Mouse (Mus musculus) stomach, postnatal 0 days (tissue): ENCODE measurements around the gene Dqx1. TPM values are rescaled to one million over a fixed set of nuclear protein-coding genes. Genes with fewer than 3 reads are reported as not detected.

Source experiments
- ATAC-seq: fragments of 200-750 bp; cut with Nextera tagmentation; 2 replicates; pipeline ENCODE4 v1.8.0; 2017; ENCODE audit not compliant: low FRiP score, low TSS enrichment
- DNase-seq: peaks from one replicate; pipeline ENCODE4 v3.0.0-alpha.2; 2016; ENCODE audit warnings: low spot score
- H3K27ac ChIP-seq: fragments of 300-500 bp; sonication (generic); replicated peaks from 2 replicates; pipeline ENCODE4 v1.5.1; 2014; ENCODE audit warnings: mild to moderate bottlenecking, control low read depth
- H3K27me3 ChIP-seq: fragments of 300-500 bp; sonication (generic); 2 replicates; pipeline ENCODE4 v1.6.1; 2014; ENCODE audit warnings: low read length; ENCODE audit not compliant: control insufficient read depth, insufficient read depth
- H3K36me3 ChIP-seq: fragments of 300-500 bp; sonication (generic); 2 replicates; pipeline ENCODE4 v1.6.1; 2014; ENCODE audit warnings: low read length, mixed read lengths; ENCODE audit not compliant: control insufficient read depth, insufficient read depth
- H3K4me1 ChIP-seq: fragments of 300-500 bp; sonication (generic); replicated peaks from 2 replicates; pipeline ENCODE4 v1.6.1; 2014; ENCODE audit warnings: antibody characterized with exemption; ENCODE audit not compliant: control insufficient read depth, insufficient read depth
- H3K4me2 ChIP-seq: fragments of 300-500 bp; sonication (generic); replicated peaks from 2 replicates; pipeline ENCODE4 v1.6.1; 2014; ENCODE audit warnings: low read depth, mild to moderate bottlenecking, control low read depth, moderate library complexity
- H3K4me3 ChIP-seq: fragments of 300-500 bp; sonication (generic); 2 replicates; pipeline ENCODE4 v1.5.1; 2014; ENCODE audit warnings: low read depth, low read length, control low read depth
- H3K9ac ChIP-seq: fragments of 300-500 bp; sonication (generic); 2 replicates; pipeline ENCODE4 v1.6.1; 2014; ENCODE audit warnings: mild to moderate bottlenecking, low read length, control low read depth, mixed read lengths
- H3K9me3 ChIP-seq: fragments of 300-500 bp; sonication (generic); 2 replicates; pipeline ENCODE4 v1.6.1; 2016; ENCODE audit warnings: low read length; ENCODE audit not compliant: control insufficient read depth
- CTCF ChIP-seq: IDR thresholded peaks from 2 replicates; pipeline ENCODE4 v1.5.1; 2016; ENCODE audit warnings: antibody characterized with exemption, low read depth, mild to moderate bottlenecking, moderate library complexity
- EP300 ChIP-seq: optimal IDR thresholded peaks from 2 replicates; pipeline ENCODE3; 2016; ENCODE audit warnings: antibody characterized with exemption
- WGBS: fragments of 180-500 bp; shearing (Covaris S2); extraction: QIAGEN DNeasy Blood & Tissue Kit; methylation state at CpG from one replicate; pipeline ENCODE4 v1.1.7; 2014; 5-methylcytosine and 5-hydroxymethylcytosine counted together
- polyA plus RNA-seq: library from polyadenylated mRNA; unstranded; fragments of >200 nt; fragmentation: Nextera tagmentation; extraction: Ambion mirVana; gene quantifications from 2 replicates; pipeline ENCODE4 v1.2.1, GENCODE M21; 2015

Dqx1 gene
- polyA plus RNA-seq, 1 experiment from 2014 or later, result 5.4 TPM

- Histone ChIP-seq H3K9me3 (no peaks in the 10 kb centered on the region), H3K4me3 (peak within 1 kb of the TSS; percentile 77), H3K4me1 (no peaks in the 10 kb centered on the region), H3K27me3 (peaks cover 6% of the 10 kb centered on the region; the same call in 1 of the 2 replicates), H3K27ac (peak within 1 kb of the TSS; percentile 83; the same call in 1 of the 2 replicates), H3K9ac (peak within 1 kb of the TSS; percentile 79), H3K36me3 (0 out of 2 replicates have a peak, but pooled peaks cover 3% of the 10 kb centered on the region), H3K4me2 (peak within 1 kb of the TSS; percentile 98)
- DNase-seq, result peak; percentile 58
- TF ChIP-seq CTCF, result no peak
- TF ChIP-seq EP300, result no peak
- WGBS, result under 1% methylated on average over 54 of the region's 54 CpGs
- peak; percentile 51 for ATAC-seq
Observed at GRCm38 (mm10) chr6:83077630-83078323, 20.1 kb downstream of the Dqx1 start, which contains the start of gene Pcgf1. Gene Pcgf1 (plus strand): TSS chr6:83077869.

- Histone ChIP-seq H3K36me3 (0 out of 2 replicates have a peak, but pooled peaks cover 3% of the 10 kb centered on the region), H3K4me3 (peak overlapping the region; percentile 77), H3K27ac (peak overlapping the region; percentile 83; the same call in 1 of the 2 replicates), H3K27me3 (peaks cover 6% of the 10 kb centered on the region; the same call in 1 of the 2 replicates), H3K9ac (peak overlapping the region; percentile 79), H3K4me1 (no peaks in the 10 kb centered on the region), H3K4me2 (peak overlapping the region; percentile 98), H3K9me3 (no peaks in the 10 kb centered on the region)
- WGBS, result under 1% methylated on average over 46 of the region's 46 CpGs
- ATAC-seq (peak; percentile 91), DNase-seq (peak; percentile 98)
- TF ChIP-seq CTCF, result peak; percentile 78
- no peak for TF ChIP-seq EP300
Observed at GRCm38 (mm10) chr6:83078324-83078858, 20.7 kb downstream of the Dqx1 start.

GRCm38 (mm10) chr6:83080210-83080609 is 22.6 kb downstream of the Dqx1 start:
- H3K36me3 ChIP-seq, result 0 out of 2 replicates have a peak, but pooled peaks cover 3% of the 10 kb centered on the region
- H3K9ac ChIP-seq, result no peak overlapping the region
- DNase-seq, result no peak
- ATAC-seq, result no peak
- TF ChIP-seq EP300 (no peak), CTCF (no peak)
- H3K4me1 ChIP-seq, result no peaks in the 10 kb centered on the region
- WGBS, result 71% methylated on average over 5 of the region's 5 CpGs
- H3K27me3 ChIP-seq, result peaks cover 6% of the 10 kb centered on the region; the same call in 1 of the 2 replicates
- H3K4me2 ChIP-seq, result no peak overlapping the region
- H3K27ac ChIP-seq, result no peak overlapping the region
- H3K9me3 ChIP-seq, result no peaks in the 10 kb centered on the region
- H3K4me3 ChIP-seq, result no peak overlapping the region

- Histone ChIP-seq H3K9me3 (no peaks in the 10 kb centered on the region), H3K27me3 (peaks cover 24% of the 10 kb centered on the region; the same call in 1 of the 2 replicates), H3K36me3 (0 out of 2 replicates have a peak, but pooled peaks cover 3% of the 10 kb centered on the region), H3K9ac (no peak overlapping the region), H3K4me1 (no peaks in the 10 kb centered on the region), H3K4me2 (no peak overlapping the region), H3K4me3 (no peak overlapping the region), H3K27ac (no peak overlapping the region)
- no peak for TF ChIP-seq CTCF
- TF ChIP-seq EP300, result no peak
- WGBS, result 28% methylated on average over 5 of the region's 5 CpGs
- no peak for ATAC-seq
- DNase-seq, result no peak
Observed at GRCm38 (mm10) chr6:83083497-83083896, 25.9 kb downstream of the Dqx1 start.

- 14% methylated on average over 6 of the region's 6 CpGs for WGBS
- no peak for DNase-seq
Observed at GRCm38 (mm10) chr6:83084477-83084876, 26.8 kb downstream of the Dqx1 start.

More at GRCm38 (mm10) chr6:83084477-83084876, 26.8 kb downstream of the Dqx1 start:
- no peak overlapping the region for H3K9ac ChIP-seq
- H3K4me2 ChIP-seq, result no peak overlapping the region
- H3K4me3 ChIP-seq, result no peak overlapping the region
- no peaks in the 10 kb centered on the region for H3K4me1 ChIP-seq
- H3K9me3 ChIP-seq, result no peaks in the 10 kb centered on the region
- ATAC-seq, result no peak
- TF ChIP-seq CTCF (no peak), EP300 (no peak)
- H3K36me3 ChIP-seq, result 0 out of 2 replicates have a peak, but pooled peaks cover 3% of the 10 kb centered on the region
- peaks cover 26% of the 10 kb centered on the region; the same call in 1 of the 2 replicates for H3K27me3 ChIP-seq
- H3K27ac ChIP-seq, result no peak overlapping the region
